Mouse (Mus musculus) stomach, embryonic 16.5 days (tissue): ENCODE results near the gene Shroom3. TPM values are rescaled to one million over a fixed set of nuclear protein-coding genes. Genes with fewer than 3 reads are reported as not detected.
A peak's percentile ranks its signal among the peaks of the same experiment; 100 is the strongest.

Experiments
- ATAC-seq: fragments of 200-750 bp; cut with Nextera tagmentation; 2 replicates; pipeline ENCODE4 v1.8.0; 2017; ENCODE audit warnings: moderate number of reproducible peaks, moderate TSS enrichment; ENCODE audit not compliant: insufficient read depth, low FRiP score
- H3K27ac ChIP-seq: fragments of 300-500 bp; sonication (generic); 2 replicates; pipeline ENCODE4 v1.5.1; 2014; ENCODE audit warnings: low read length
- H3K27me3 ChIP-seq: fragments of 300-500 bp; sonication (generic); 2 replicates; pipeline ENCODE4 v1.6.1; 2014; ENCODE audit warnings: low read length, control low read depth, mixed read lengths; ENCODE audit not compliant: control insufficient read depth, insufficient read depth
- H3K36me3 ChIP-seq: fragments of 300-500 bp; sonication (generic); 2 replicates; pipeline ENCODE4 v1.6.1; 2014; ENCODE audit warnings: low read length; ENCODE audit not compliant: control insufficient read depth, insufficient read depth
- H3K4me1 ChIP-seq: fragments of 300-500 bp; sonication (generic); 2 replicates; pipeline ENCODE4 v1.6.1; 2014; ENCODE audit warnings: low read length, control low read depth, mixed read lengths; ENCODE audit not compliant: control insufficient read depth, insufficient read depth
- H3K4me2 ChIP-seq: fragments of 300-500 bp; sonication (generic); 2 replicates; pipeline ENCODE4 v1.6.1; 2014; ENCODE audit warnings: low read depth, low read length, mixed read lengths
- H3K4me3 ChIP-seq: fragments of 300-500 bp; sonication (generic); replicated peaks from 2 replicates; pipeline ENCODE4 v1.5.1; 2014; ENCODE audit warnings: mild to moderate bottlenecking, low read length
- H3K9ac ChIP-seq: fragments of 300-500 bp; sonication (generic); 2 replicates; pipeline ENCODE4 v1.6.1; 2014; ENCODE audit warnings: low read length
- H3K9me3 ChIP-seq: fragments of 300-500 bp; sonication (generic); replicated peaks from 2 replicates; pipeline ENCODE4 v1.6.1; 2016; ENCODE audit warnings: low read length, control low read depth; ENCODE audit not compliant: control insufficient read depth
- WGBS: fragments of 180-500 bp; shearing (Covaris S2); extraction: QIAGEN DNeasy Blood & Tissue Kit; methylation state at CpG from one replicate; pipeline ENCODE4 v1.1.7; 2014; 5-methylcytosine and 5-hydroxymethylcytosine counted together
- polyA plus RNA-seq: library from polyadenylated mRNA; unstranded; fragments of >200 nt; fragmentation: Nextera tagmentation; extraction: Ambion mirVana; gene quantifications from 2 replicates; pipeline ENCODE4 v1.2.1, GENCODE M21; 2015

Gene Shroom3
- polyA plus RNA-seq, 1 experiment from 2014 or later = 14.4 TPM

DNA sequence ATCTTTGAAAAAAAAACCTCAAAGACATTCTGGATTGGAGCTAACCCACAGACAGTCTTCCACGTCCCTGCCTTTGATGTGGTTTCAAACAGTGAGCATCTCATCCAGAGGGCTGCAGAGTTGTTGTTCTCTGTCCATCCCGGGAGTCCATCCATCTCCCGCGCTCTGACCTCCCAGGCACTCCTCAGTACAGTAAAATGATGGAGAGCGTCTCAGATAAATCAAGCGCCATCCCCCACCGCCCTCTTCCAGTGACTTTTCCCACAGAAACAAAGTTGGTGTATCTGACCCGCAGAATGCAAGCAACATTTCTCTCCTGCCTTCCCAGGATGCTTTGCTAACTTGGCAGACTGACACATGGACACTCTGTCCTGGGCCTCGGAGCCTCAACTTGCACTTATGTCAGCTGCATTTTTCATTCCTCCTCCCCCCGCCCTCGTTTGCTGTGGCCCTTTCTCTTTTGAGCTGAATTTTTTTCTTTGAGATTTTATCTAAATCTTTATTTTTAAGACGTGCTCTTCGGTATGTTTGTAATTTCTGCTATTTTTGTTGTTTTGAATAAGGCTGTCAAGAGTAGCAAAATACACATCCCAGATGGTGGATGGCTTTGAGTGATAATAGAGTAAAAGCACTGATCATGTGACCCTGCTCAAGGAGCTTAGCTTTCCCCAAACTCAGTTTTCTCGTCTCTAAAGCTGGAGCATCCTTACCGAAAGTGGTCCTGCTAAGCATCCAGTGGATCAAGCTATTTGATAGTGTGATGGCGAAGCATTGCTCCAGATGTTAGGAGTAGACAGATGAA is 9.2 kb downstream of the Shroom3 start:
- no peaks in the 10 kb centered on the region for H3K9me3 ChIP-seq
- 0 out of 2 replicates have a peak overlapping the region, but pooled peaks have one; percentile 8 for H3K4me2 ChIP-seq
- peak overlapping the region; percentile 33; the same call in 1 of the 2 replicates for H3K27ac ChIP-seq
- H3K4me1 ChIP-seq = 0 out of 2 replicates have a peak, but pooled peaks cover 5% of the 10 kb centered on the region
- WGBS = 41% methylated on average over 16 of the region's 16 CpGs
- H3K27me3 ChIP-seq = no peaks in the 10 kb centered on the region
- H3K36me3 ChIP-seq = no peaks in the 10 kb centered on the region
- no peak overlapping the region for H3K4me3 ChIP-seq
- H3K9ac ChIP-seq = no peak overlapping the region
- ATAC-seq = no peak

DNA sequence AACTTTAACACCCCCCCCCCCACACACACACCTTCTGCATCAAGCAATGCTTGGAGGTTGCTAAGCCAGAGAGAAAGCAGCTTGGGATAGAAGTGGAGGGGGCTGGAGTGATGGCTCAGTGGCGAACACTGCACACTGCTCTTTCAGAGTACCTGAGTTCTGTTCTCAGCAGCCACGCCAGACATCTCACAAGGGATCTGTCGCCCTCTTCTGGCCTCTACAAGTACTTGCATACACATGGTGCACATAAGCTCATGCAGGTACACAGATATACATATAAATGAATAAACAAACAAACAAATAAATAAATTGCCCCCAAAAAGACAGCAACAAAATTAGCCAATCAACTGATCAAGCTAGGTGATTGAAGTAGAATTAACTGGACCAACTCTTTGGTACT is 10.5 kb downstream of the Shroom3 start:
- H3K9ac ChIP-seq = no peak overlapping the region
- WGBS = 90% methylated on average over 3 of the region's 3 CpGs
- no peak overlapping the region for H3K4me3 ChIP-seq
- H3K4me1 ChIP-seq = peaks cover 12% of the 10 kb centered on the region; the same call in 1 of the 2 replicates
- no peaks in the 10 kb centered on the region for H3K36me3 ChIP-seq
- ATAC-seq = no peak
- no peaks in the 10 kb centered on the region for H3K27me3 ChIP-seq
- no peak overlapping the region for H3K27ac ChIP-seq
- no peaks in the 10 kb centered on the region for H3K9me3 ChIP-seq
- no peak overlapping the region for H3K4me2 ChIP-seq

DNA sequence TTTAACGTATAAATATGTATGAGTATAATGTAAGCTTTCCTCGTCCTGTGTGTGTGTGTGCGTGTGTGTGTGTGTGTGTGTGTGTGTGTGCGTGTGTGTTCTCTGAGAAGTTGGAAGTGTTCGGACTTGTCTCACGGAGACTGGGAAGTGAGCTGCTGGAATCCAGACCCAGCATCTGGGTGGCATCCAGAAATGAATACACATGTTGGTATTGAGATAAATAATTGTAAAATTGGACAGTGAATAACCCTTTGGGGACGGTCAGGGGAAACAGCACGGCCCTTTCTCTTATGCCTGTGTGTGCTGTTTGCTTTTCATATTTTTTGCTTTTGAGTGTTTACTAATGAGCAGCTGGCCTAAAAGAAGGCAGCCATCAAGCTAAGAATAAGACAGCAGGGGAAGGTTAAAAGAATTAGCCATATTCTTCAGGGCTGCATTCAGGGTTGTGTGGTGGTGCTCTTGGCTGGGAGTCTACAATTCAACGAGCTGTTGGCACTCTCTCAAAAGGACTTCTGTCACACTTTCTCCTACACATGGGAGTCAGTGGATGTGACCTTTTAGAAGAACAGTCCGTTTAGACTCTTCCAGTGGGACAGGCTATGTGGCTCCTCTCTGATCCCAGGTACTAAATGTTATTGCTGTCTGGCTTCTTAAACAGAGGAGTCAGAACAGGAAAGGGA is 11.2 kb downstream of the Shroom3 start:
- no peaks in the 10 kb centered on the region for H3K27me3 ChIP-seq
- ATAC-seq = no peak
- H3K36me3 ChIP-seq = no peaks in the 10 kb centered on the region

DNA sequence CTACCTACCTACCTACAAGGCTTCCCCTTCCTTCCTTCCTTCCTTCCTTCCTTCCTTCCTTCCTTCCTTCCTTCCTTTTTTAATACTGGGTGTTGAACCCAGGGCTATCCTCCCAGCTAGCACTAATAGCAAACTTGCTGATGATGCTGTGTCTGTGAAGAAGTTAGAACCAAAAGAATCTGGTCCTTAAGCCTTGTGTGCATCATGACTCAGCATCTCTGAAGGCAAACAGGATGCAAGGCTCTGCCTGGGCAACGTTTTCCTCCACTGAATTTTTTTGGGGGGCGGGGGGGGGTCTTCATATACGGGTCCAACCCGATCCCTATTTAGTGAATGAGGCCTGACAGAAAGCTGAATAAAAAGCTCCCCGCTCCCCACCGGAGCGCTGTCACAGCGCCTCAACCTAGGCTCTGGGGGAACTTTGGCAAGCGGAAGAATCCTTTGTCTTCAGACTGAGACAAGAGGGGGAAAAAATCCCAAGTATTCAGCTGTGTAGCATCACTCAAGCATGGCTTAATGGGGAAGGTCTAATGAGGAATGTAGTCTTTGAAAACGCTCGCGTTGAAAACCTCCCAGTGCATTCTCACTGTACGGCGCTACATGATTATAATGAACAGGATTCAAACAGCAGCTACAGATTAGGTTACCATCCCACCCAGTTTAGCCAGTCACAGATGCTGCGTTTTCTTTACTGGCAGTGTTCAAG is 15.0 kb downstream of the Shroom3 start:
- 4% methylated on average over 15 of the region's 15 CpGs for WGBS
- no peak for ATAC-seq

More for the DNA sequence above, 11.2 kb downstream of the Shroom3 start:
- Histone ChIP-seq H3K4me2 (no peak overlapping the region), H3K4me3 (no peak overlapping the region), H3K9me3 (no peaks in the 10 kb centered on the region), H3K4me1 (peaks cover 19% of the 10 kb centered on the region), H3K27ac (no peak overlapping the region), H3K9ac (no peak overlapping the region)
- 64% methylated on average over 10 of the region's 10 CpGs for WGBS

DNA sequence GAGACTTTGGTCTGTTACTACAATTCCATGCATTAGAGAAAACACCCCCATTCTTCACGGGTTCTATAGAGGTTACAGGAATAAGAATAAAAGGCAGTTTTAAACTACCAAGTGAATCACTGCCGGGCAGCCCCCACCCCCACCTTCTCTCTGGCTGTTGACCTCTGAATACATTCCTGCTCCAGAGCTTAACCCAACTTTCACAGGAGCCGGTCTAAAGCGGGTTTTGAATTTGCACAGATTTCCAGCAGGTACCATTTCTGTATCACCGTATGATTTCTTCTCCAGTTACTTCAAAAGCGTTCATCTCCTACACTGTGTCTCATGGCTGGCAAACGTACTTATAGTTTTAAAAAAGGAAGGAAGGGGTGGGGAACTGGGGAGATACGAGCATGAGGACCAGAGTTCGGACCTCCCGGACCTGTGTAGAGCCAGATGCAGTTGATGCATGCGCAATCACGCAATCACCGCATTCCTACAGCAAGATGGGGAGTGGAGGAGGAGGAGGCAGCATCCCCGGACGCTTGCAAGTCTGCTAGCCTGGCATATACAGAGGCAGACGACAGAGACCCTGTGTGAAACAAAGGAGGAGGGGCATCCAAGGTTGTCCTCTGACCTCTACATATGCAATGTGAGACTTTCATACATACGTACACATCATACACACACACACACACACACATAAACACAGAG is 15.7 kb downstream of the Shroom3 start:
- no peaks in the 10 kb centered on the region for H3K27me3 ChIP-seq
- no peak overlapping the region for H3K9ac ChIP-seq

More for the DNA sequence above, 15.0 kb downstream of the Shroom3 start:
- H3K4me2 ChIP-seq = peak overlapping the region; percentile 41
- no peaks in the 10 kb centered on the region for H3K27me3 ChIP-seq
- H3K36me3 ChIP-seq = no peaks in the 10 kb centered on the region
- H3K9ac ChIP-seq = no peak overlapping the region
- 0 out of 2 replicates have a peak overlapping the region, but pooled peaks have one; percentile 2 for H3K4me3 ChIP-seq
- H3K9me3 ChIP-seq = no peaks in the 10 kb centered on the region
- peaks cover 13% of the 10 kb centered on the region for H3K4me1 ChIP-seq
- no peak overlapping the region for H3K27ac ChIP-seq

DNA sequence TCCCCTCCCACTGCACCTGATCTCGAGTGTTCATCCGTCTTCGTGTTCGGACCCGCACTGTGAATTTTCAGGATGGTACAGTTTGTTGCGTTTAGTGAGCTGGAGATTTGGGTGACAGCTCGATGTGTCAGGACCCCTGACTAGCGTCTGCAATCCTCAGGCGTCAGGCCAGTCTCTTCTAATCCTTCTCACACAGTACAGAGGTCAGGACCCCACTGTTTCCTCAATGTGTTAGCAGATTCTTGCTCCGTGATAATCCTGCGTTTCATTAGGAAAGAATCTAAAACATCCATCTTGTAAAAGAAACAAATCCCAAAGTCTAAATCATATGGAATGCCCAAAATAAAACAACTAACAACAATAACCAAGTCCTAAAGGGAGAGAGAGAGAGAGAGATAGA is 18.5 kb downstream of the Shroom3 start:
- Histone ChIP-seq H3K4me2 (no peak overlapping the region), H3K27ac (no peak overlapping the region), H3K9ac (no peak overlapping the region), H3K4me1 (peaks cover 13% of the 10 kb centered on the region), H3K4me3 (no peak overlapping the region), H3K27me3 (no peaks in the 10 kb centered on the region), H3K36me3 (no peaks in the 10 kb centered on the region), H3K9me3 (no peaks in the 10 kb centered on the region)
- 45% methylated on average over 11 of the region's 11 CpGs for WGBS
- no peak for ATAC-seq

More for the DNA sequence above, 15.7 kb downstream of the Shroom3 start:
- Histone ChIP-seq H3K36me3 (no peaks in the 10 kb centered on the region), H3K4me3 (no peak overlapping the region), H3K4me2 (peak overlapping the region; percentile 41; the same call in 1 of the 2 replicates), H3K27ac (no peak overlapping the region), H3K4me1 (peaks cover 13% of the 10 kb centered on the region), H3K9me3 (no peaks in the 10 kb centered on the region)
- WGBS = 24% methylated on average over 17 of the region's 17 CpGs
- no peak for ATAC-seq

DNA sequence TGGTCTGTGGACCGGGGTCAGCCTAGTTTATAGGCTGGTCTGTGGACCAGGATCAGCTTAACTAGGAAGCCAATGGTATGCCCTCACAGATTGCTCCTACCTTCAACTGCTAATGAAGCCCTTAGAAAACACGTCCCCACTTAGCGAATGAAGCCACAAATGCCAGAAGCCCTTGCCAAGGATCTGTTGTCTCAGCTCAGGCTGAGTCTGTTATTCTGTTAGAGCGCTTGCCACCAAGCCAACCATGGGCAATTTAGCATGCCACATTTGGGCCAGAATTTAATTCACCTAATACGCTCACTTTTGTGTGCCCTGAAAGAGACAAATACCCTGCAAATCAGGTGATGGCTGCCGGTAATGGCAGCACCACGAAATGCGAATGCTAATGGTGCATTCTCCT is 20.4 kb downstream of the Shroom3 start:
- Histone ChIP-seq H3K4me3 (no peak overlapping the region), H3K27ac (no peak overlapping the region), H3K4me2 (no peak overlapping the region), H3K9me3 (no peaks in the 10 kb centered on the region), H3K36me3 (no peaks in the 10 kb centered on the region), H3K4me1 (peaks cover 8% of the 10 kb centered on the region), H3K9ac (no peak overlapping the region), H3K27me3 (no peaks in the 10 kb centered on the region)
- WGBS = 86% methylated on average over 8 of the region's 8 CpGs
- ATAC-seq = no peak

DNA sequence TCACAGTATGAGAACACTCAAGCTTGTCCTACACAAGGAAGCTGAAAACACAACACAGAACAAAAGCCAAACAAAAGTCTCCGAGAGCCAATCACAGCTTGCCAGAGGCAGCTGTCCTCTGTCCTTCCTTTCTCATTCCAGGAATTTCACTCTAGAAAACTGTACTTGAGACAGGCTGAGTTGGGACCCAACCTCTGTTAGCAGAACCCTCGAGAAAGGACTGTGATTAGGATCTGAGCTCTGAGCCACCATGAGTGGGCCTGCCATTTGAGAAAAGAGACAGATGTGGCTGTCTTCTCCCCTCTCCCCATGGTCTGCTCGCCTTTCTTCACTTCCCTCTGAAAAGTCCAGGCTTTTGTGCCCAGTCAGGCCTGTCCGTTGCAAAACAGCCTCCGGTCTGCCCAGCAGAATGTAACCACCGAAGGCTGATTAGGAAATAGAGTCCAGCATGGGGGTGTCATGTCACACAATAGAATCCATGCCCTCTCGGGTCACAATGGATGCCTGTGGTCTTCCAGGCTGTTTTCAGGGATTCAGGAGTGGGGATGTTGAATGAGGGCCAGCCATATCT is 24.8 kb downstream of the Shroom3 start:
- Histone ChIP-seq H3K9me3 (no peaks in the 10 kb centered on the region), H3K27me3 (no peaks in the 10 kb centered on the region), H3K4me1 (no peaks in the 10 kb centered on the region; the same call in 1 of the 2 replicates), H3K4me2 (no peak overlapping the region), H3K4me3 (no peak overlapping the region), H3K9ac (no peak overlapping the region), H3K27ac (peak overlapping the region; percentile 15), H3K36me3 (no peaks in the 10 kb centered on the region)
- WGBS = 59% methylated on average over 7 of the region's 7 CpGs
- ATAC-seq = no peak
